23 mouse cellular contexts compared by ENCODE assay signal in genomic region chr15:31460571-31460970, GRCm38 (mm10). TPM values are rescaled to one million over a fixed set of nuclear protein-coding genes. Genes with fewer than 3 reads are reported as not detected.
DNase-seq lines count a peak whose midpoint lies in the region; ATAC-seq and TF ChIP-seq lines count a peak whose summit lies in the region.
"Had no signal": no experiment of that assay in that cellular context is flagged by ENCODE, and none has a peak within 500 bp of the region (broad histone marks: within the 10 kb centered on the region; RNA-seq: fewer than 3 reads in every experiment).

No protein-coding gene starts in this region.

- DNase-seq in layer of hippocampus, adult 2 months (ENCODE audit: low spot score in 2 of 2) = no peak
- DNase-seq in layer of hippocampus, adult 9-10 months (ENCODE audit: low spot score) = no peak
- peak; percentile 45 for DNase-seq in CD4-positive helper T cell, adult 2 months (ENCODE audit: low read depth, low spot score)
- peak; percentile 40 for DNase-seq in brain, adult 2 months (ENCODE audit: low read depth, low spot score)
- no peak for DNase-seq in gastrocnemius, adult 8-10 months (ENCODE audit: low spot score in 2 of 2)
- DNase-seq in kidney, adult 2 months = no peak
- DNase-seq: adrenal gland, adult 2 months; cerebellum, adult 9-10 months; heart, postnatal 36 days; kidney, adult 11 months; kidney, postnatal 10 days; lung, adult 2 months; lung, postnatal 4 days; right cerebral cortex, postnatal 14 days; spleen, adult 18-20 months had no signal

- 76% methylated on average over 2 of the region's 2 CpGs for WGBS in kidney, adult 2 months

- H3K4me1 ChIP-seq in kidney, adult 2 months (ENCODE audit: control insufficient read depth, insufficient read depth, low read length) = no peaks in the 10 kb centered on the region
- H3K4me1 ChIP-seq: embryonic facial prominence, embryonic 13.5 days; forebrain, embryonic 15.5 days; hindbrain, embryonic 15.5 days; limb, embryonic 10.5 days; midbrain, embryonic 12.5 days had no signal

- TF ChIP-seq CTCF in layer of hippocampus, adult 2 months (conservative IDR thresholded peaks at IDR 0.05) = no peak
- no peak for TF ChIP-seq CTCF in kidney, adult 2 months (conservative IDR thresholded peaks at IDR 0.05; ENCODE audit: insufficient read depth, insufficient read length, low read depth, low read length)

- ATAC-seq in megakaryocyte progenitor cell, adult 5-6 weeks (replicated peaks; ENCODE audit: poor library complexity) = peak; percentile 72
- ATAC-seq in erythroid progenitor cell, adult 5-6 weeks (replicated peaks; ENCODE audit: low FRiP score, poor library complexity, severe bottlenecking) = no peak
- ATAC-seq: forebrain, embryonic 15.5 days had no signal

- no peak overlapping the region for H3K4me3 ChIP-seq in layer of hippocampus, adult 2 months
- H3K4me3 ChIP-seq in kidney, adult 2 months (ENCODE audit: insufficient read depth, low read depth, low read length) = no peak overlapping the region
- H3K4me3 ChIP-seq: embryonic facial prominence, embryonic 13.5 days; forebrain, embryonic 15.5 days; hindbrain, embryonic 15.5 days; limb, embryonic 10.5 days; midbrain, embryonic 12.5 days; myocyte had no signal

- peaks cover 11% of the 10 kb centered on the region for H3K36me3 ChIP-seq in kidney, adult 2 months (ENCODE audit: control insufficient read depth, insufficient read depth, low read length)

- no peak for TF ChIP-seq POLR2A in kidney, adult 2 months (IDR thresholded peaks at IDR 0.05; ENCODE audit: low read depth, low read length)

- no peaks in the 10 kb centered on the region for H3K27me3 ChIP-seq in kidney, adult 2 months (replicated peaks; ENCODE audit: control insufficient read depth, insufficient read depth, low read length)
- H3K27me3 ChIP-seq: embryonic facial prominence, embryonic 13.5 days; forebrain, embryonic 15.5 days; hindbrain, embryonic 15.5 days; midbrain, embryonic 12.5 days had no signal

- H3K27ac ChIP-seq in layer of hippocampus, adult 2 months = peak overlapping the region; percentile 40; the same call in 1 of the 2 replicates
- no peak overlapping the region for H3K27ac ChIP-seq in kidney, adult 2 months (ENCODE audit: insufficient read depth, low read depth, low read length)
- H3K27ac ChIP-seq: embryonic facial prominence, embryonic 13.5 days; forebrain, embryonic 15.5 days; hindbrain, embryonic 15.5 days; limb, embryonic 10.5 days; midbrain, embryonic 12.5 days had no signal

RNA-seq across cellular contexts. Expression of gene Ropn1l, which starts 7.0 kb away (rescaled TPM):
- 1 to 10 TPM in 1 of 2 experiments, under 1 TPM in 1; 0.88 to 1.2 TPM for total RNA-seq in layer of hippocampus, adult 2 months (2021)
- total RNA-seq in megakaryocyte progenitor cell, adult 5-6 weeks (2015) = 1.4 and 3.3 TPM in 2 replicates
- total RNA-seq in megakaryocyte progenitor cell, adult 5-6 weeks (2017) = 1.2 and 2.5 TPM in 2 replicates
- total RNA-seq in erythroid progenitor cell, adult 5-6 weeks (2015; ENCODE audit: low replicate concordance) = 7.5 TPM in 1 of 2 replicates, not detected in the other
- not detected in 2 replicates for total RNA-seq in erythroid progenitor cell, adult 5-6 weeks (2017; ENCODE audit: low replicate concordance)
- not detected for total RNA-seq in gastrocnemius, adult 8-10 months (2022)
- polyA plus RNA-seq in kidney, adult 2 months (2012; rRNA removed) = 5.6 and 6.9 TPM in 2 replicates
- total RNA-seq: heart, postnatal 36 days had no signal

Comparison
In these comparisons a context has a peak if more than half of its experiments do, and no peak if none do; other contexts are left out.
1. DNase-seq: peak in CD4-positive helper T cell, adult 2 months (single experiment) and brain, adult 2 months (single experiment); none in layer of hippocampus, adult 2 months (0 of 2), layer of hippocampus, adult 9-10 months (single experiment), gastrocnemius, adult 8-10 months (0 of 2) and kidney, adult 2 months (single experiment).